15 mouse cellular contexts compared by ENCODE assay signal in genomic region chr13:115006213-115006835, GRCm38 (mm10).
A peak's percentile ranks its signal among the peaks of the same experiment; 100 is the strongest.
DNase-seq lines count a peak whose midpoint lies in the region; ATAC-seq and TF ChIP-seq lines count a peak whose summit lies in the region.
"Had no signal": no experiment of that assay in that cellular context is flagged by ENCODE, and none has a peak within 500 bp of the region (broad histone marks: within the 10 kb centered on the region; RNA-seq: fewer than 3 reads in every experiment).

No protein-coding gene starts in this region.

- peaks cover 8% of the 10 kb centered on the region; the same call in 1 of the 2 replicates for H3K4me1 ChIP-seq in forebrain, embryonic 13.5 days
- 0 out of 2 replicates have a peak, but pooled peaks cover 6% of the 10 kb centered on the region for H3K4me1 ChIP-seq in forebrain, embryonic 15.5 days
- H3K4me1 ChIP-seq in hindbrain, postnatal 0 days (ENCODE audit: insufficient read depth, low read length) = no peaks in the 10 kb centered on the region
- peaks cover 7% of the 10 kb centered on the region; the same call in 1 of the 2 replicates for H3K4me1 ChIP-seq in hindbrain, embryonic 10.5 days (replicated peaks)

- ATAC-seq in forebrain, embryonic 13.5 days = peak; percentile 30; the same call in 1 of the 2 replicates
- ATAC-seq in forebrain, embryonic 15.5 days (replicated peaks) = no peak
- no peak for ATAC-seq in hindbrain, postnatal 0 days
- ATAC-seq in monocyte, adult 5-6 weeks (replicated peaks; ENCODE audit: insufficient number of reproducible peaks, low FRiP score, low TSS enrichment, poor library complexity, severe bottlenecking) = no peak

- H3K27ac ChIP-seq in forebrain, embryonic 13.5 days = no peak overlapping the region
- no peak overlapping the region for H3K27ac ChIP-seq in forebrain, embryonic 15.5 days (replicated peaks)
- no peak overlapping the region for H3K27ac ChIP-seq in hindbrain, postnatal 0 days
- H3K27ac ChIP-seq in hindbrain, embryonic 10.5 days = no peak overlapping the region
- H3K27ac ChIP-seq: limb, embryonic 12.5 days; lung, embryonic 15.5 days had no signal

- H3K9ac ChIP-seq in forebrain, embryonic 13.5 days = no peak overlapping the region
- H3K9ac ChIP-seq in forebrain, embryonic 15.5 days (replicated peaks) = no peak overlapping the region
- H3K9ac ChIP-seq in hindbrain, postnatal 0 days (replicated peaks; ENCODE audit: low read length) = no peak overlapping the region
- H3K9ac ChIP-seq: limb, embryonic 12.5 days; lung, embryonic 15.5 days had no signal

- no peak overlapping the region for H3K4me2 ChIP-seq in forebrain, embryonic 13.5 days
- H3K4me2 ChIP-seq in forebrain, embryonic 15.5 days (replicated peaks) = no peak overlapping the region
- no peak overlapping the region for H3K4me2 ChIP-seq in hindbrain, postnatal 0 days (ENCODE audit: low read depth, low read length)
- H3K4me2 ChIP-seq: limb, embryonic 12.5 days; lung, embryonic 15.5 days had no signal

- no peaks in the 10 kb centered on the region for H3K36me3 ChIP-seq in forebrain, embryonic 13.5 days (ENCODE audit: poor library complexity, severe bottlenecking)
- H3K36me3 ChIP-seq in forebrain, embryonic 15.5 days = no peaks in the 10 kb centered on the region
- H3K36me3 ChIP-seq in hindbrain, postnatal 0 days (ENCODE audit: insufficient read depth, low read length) = no peaks in the 10 kb centered on the region
- H3K36me3 ChIP-seq in hindbrain, embryonic 10.5 days = no peaks in the 10 kb centered on the region
- H3K36me3 ChIP-seq: limb, embryonic 12.5 days had no signal

- TF ChIP-seq CTCF in hindbrain, postnatal 0 days (IDR thresholded peaks at IDR 0.05; ENCODE audit: low read depth) = no peak

- no peaks in the 10 kb centered on the region for H3K9me3 ChIP-seq in forebrain, embryonic 13.5 days (replicated peaks)
- no peaks in the 10 kb centered on the region for H3K9me3 ChIP-seq in forebrain, embryonic 15.5 days
- no peaks in the 10 kb centered on the region for H3K9me3 ChIP-seq in hindbrain, postnatal 0 days (ENCODE audit: low read length)
- H3K9me3 ChIP-seq in hindbrain, embryonic 10.5 days = no peaks in the 10 kb centered on the region
- H3K9me3 ChIP-seq: limb, embryonic 12.5 days; lung, embryonic 15.5 days had no signal

- H3K4me3 ChIP-seq in forebrain, embryonic 13.5 days = no peak overlapping the region
- no peak overlapping the region for H3K4me3 ChIP-seq in forebrain, embryonic 15.5 days
- no peak overlapping the region for H3K4me3 ChIP-seq in hindbrain, postnatal 0 days (ENCODE audit: low read length)
- no peak overlapping the region for H3K4me3 ChIP-seq in hindbrain, embryonic 10.5 days
- H3K4me3 ChIP-seq: limb, embryonic 12.5 days; lung, embryonic 15.5 days had no signal

- peak; percentile 5 for DNase-seq in hindbrain, postnatal 0 days (ENCODE audit: low spot score)
- DNase-seq in hindbrain, embryonic 10.5 days (ENCODE audit: low spot score) = no peak
- peak; percentile 4 for DNase-seq in 416B (ENCODE audit: low read depth)
- DNase-seq in fat pad, adult 2 months (ENCODE audit: extremely low read depth, low read depth, low spot score) = peak; percentile 51
- no peak for DNase-seq in thymus, postnatal 25 days
- DNase-seq: adrenal gland, postnatal 10 days; B cell, adult 2 months; gastrocnemius, postnatal 25 days; kidney, adult 11 months; right cerebral cortex, postnatal 14 days had no signal

- H3K27me3 ChIP-seq in forebrain, embryonic 13.5 days = no peaks in the 10 kb centered on the region
- no peaks in the 10 kb centered on the region for H3K27me3 ChIP-seq in forebrain, embryonic 15.5 days
- H3K27me3 ChIP-seq in hindbrain, postnatal 0 days (ENCODE audit: insufficient read depth, low read length) = no peaks in the 10 kb centered on the region
- H3K27me3 ChIP-seq in hindbrain, embryonic 10.5 days (ENCODE audit: insufficient read depth, poor library complexity, severe bottlenecking) = no peaks in the 10 kb centered on the region
- H3K27me3 ChIP-seq: limb, embryonic 12.5 days; lung, embryonic 15.5 days had no signal

- WGBS in forebrain, embryonic 13.5 days = 33% methylated on average over 9 of the region's 9 CpGs
- 29% methylated on average over 9 of the region's 9 CpGs for WGBS in forebrain, embryonic 15.5 days
- WGBS in hindbrain, postnatal 0 days = 28% methylated on average over 9 of the region's 9 CpGs
- WGBS in hindbrain, embryonic 10.5 days = 47% methylated on average over 9 of the region's 9 CpGs

Comparison
In these comparisons a context has a peak if more than half of its experiments do, and no peak if none do; other contexts are left out.
1. DNase-seq: peak in hindbrain, postnatal 0 days (single experiment), 416B (single experiment) and fat pad, adult 2 months (single experiment); none in hindbrain, embryonic 10.5 days (single experiment) and thymus, postnatal 25 days (single experiment).